Mouse (Mus musculus): ENCODE measurements around the gene Lrrc8b.

Lrrc8b gene

DNA sequence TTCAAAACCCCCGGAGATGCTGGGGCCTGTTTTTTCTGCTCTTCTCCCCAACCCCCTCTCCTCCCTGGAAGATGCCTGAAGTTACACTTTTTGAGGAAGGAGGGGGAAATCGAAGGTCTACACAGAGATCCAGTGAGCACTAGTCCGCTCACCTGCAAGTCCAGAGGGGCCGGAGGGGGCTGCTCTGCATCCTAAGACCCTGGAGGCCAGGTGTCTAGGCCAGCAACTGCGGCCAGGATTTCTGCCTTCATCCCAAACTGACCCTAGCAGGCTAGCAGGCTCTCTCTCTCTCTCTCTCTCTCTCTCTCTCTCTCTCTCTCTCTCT, 104.4 kb downstream of the Lrrc8b start:
- DNase-seq = no peak

DNA sequence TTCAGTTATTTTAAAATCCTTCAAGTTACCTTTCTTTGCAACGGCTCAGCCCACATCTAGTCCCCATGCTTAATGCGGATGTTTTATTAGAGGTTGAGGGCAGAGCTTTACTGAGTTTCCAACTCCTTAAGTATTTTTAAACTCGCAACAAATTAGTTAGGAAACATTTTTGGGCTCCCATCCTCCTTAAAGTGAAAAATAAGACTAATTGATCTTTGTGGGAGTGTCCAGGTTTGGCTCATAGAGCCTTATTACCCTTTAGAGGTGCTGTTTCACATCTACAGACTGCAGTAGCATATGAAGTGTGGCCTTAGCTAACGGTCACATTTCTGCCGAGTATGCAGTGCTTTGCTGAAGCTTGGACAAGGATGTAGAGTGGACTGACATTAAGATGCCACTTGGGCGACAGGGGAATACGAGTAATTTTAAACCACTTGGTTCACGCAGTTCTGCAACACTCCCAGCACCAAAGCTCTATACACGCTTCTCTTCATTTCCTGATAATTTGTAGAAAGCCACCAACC, 104.9 kb downstream of the Lrrc8b start:
- no peak for DNase-seq

DNA sequence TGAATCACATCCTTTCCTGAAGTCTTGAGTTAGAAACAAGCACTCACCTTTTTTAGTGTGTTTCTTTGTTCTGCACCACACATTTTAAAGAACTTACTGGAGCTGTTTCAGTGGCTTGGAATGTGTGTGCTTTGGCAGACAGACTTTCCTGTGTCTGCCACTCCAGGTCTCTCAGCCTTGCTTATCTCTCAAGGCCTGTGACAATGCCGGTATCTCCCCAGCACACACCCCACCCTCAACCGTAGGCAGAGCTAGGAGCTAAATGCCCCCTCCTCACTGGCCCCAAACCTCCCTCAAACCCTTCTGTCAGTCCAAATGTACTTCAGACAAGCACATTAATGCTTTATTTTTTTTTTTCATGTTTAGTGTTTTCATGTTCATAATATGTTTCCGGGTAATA, 107.9 kb downstream of the Lrrc8b start:
- peak; percentile 14 for DNase-seq

DNA sequence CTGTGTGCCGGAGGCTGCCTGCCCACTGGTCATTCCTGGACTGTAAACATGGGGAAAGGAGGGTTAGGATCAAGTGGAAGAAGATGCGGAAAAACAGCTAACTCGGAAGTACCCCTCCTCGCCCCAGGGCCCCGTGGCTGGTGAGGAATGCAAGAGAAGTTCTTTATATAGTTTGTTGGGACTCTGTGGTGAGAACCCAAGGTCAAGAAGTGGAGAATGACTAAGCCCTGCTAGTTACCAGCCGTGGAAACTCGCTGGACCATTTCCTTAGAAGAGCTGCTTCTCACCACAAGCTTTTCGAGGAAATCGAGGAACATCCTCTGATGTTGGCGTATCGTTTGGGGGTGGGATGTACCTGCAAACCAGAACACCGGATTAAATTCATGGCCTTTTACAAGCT, 109.4 kb downstream of the Lrrc8b start:
- DNase-seq = no peak

DNA sequence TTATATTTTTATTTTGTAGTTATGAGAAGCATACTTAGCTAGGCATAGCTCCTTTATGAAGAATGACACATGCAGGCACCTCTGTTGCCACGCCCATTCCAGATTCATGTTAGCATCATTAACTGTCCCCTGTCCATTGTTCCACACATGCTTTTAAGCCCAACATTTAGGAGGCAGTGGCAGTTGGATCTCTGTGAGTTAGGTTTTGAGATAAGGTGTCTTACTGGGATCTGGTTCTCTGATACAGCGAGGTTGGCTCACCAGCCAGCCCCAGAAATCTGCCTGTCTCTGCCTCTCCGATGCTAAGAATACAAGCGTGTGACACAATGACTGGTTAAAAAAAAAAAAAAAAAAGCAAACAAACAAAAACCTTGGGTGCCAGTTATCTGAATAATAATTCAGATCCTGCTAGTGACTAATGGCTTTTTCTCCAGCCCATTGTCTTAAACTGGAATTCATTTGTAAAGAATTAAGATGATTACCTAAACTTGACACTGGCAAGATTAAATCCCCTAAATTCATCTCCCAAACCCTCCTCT, 110.6 kb downstream of the Lrrc8b start:
- no peak for DNase-seq

DNA sequence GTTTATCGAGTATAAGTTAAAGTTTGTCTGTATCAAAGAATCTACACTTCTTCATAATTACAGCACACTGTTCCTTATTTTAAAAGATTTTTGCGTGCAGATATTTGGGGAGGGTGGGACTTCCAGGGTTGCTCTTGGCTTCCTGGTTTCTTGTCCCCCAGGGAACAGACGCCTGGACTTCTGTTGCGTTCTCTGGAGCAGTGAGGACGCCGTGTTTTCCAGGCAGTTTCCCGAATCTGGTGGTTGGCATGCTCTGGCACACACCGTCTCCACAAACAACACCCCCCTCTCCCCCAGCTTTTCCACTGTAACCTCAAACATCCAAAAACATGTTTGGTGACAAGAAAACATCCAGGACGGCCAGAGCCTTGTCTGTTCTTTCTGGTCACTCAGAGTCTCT, 111.2 kb downstream of the Lrrc8b start:
- DNase-seq = no peak

DNA sequence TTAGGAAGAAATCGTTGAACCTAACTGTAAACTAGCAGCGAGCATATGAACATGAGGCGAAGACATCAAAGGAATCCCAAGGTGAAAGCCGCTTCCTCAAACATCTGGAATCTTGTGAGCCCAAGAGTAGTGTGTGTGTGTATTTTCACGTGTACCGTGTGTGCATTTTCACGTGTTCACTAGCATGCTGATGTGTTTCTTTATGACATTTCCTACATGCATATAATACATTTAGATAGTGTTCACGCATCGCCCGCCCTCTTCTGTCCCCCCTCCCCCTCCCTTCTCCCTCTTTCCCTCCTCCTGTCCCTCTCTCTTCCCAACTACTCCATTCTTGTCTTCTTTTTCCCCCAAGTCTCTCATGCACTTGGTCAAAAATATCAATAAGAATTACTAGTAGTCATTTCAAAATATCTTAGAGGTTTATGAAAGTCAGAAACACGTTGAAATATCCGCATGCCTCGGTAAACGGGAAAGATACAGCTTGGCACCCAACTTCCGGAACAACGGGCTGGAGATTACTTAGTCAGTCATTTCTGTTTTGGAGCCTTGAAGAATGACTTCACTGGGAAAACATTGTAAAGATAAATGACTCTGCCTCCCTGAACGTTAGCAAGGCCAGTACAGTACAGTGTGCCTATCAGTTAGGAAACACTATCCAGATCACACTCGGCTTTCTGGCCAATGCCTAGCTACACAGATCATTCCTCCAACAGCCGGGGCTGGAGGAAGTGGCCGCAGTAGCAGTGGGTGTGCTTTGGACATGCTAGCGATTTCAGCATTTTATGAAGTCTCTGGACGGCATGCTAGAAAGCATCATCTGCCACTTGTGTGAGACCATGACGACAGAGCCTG, 112.1 kb downstream of the Lrrc8b start:
- peak; percentile 48 for DNase-seq

DNA sequence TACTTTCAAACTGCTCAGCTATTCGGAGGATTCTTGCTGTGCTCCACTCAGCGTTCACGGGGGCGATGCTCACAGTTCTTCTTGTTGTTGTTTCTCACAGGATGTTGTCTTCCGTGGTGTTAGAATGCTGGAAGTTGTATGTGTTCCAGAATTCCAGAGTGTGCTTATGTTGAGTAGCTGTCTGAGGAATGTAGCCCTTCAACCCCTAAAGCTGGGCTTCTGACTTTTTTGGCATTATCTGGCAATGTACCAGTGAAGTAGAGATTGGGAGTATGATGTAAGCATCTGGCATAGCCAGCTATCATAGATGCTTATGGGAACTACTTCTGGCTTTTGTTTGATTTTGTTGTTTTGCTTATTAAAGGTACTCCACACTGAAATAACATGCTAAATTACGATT, 115.0 kb downstream of the Lrrc8b start:
- peak; percentile 42 for DNase-seq

DNA sequence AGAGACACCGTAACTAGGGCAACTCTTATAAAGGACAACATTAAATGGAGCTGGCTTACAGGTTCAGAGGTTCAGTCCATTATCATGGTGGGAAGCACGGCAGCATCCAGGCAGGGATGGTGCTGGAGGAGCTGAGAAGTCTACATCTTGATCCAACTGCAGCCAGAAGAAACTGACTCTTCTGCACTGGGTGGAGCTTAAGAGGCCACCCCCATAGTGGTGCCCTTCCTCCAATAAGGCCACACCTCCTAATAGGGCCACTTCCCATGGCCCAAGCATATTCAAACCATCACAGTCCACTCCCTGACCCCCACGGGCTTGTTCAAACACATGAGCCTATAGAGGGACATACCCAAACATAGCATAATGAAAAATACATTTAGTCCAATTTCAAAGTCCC, 119.6 kb downstream of the Lrrc8b start:
- DNase-seq = no peak

DNA sequence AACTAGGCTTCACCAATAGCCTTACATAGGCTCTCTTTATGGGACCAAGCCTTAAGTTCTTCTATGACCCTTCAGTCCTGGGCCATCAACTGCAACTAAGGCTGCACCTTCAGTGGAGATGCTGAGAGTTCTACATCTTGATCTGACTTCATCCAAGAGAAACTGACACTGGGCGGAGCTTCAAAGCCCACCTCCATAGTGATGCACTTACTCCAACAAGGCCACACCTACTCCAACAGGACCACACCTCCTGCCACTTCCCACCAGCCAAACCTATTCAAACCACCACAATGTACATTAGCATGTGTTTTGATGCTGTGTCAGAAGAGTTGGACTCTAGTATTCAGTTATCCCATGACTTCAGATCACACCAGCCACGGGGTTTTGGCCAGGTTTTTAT, 120.6 kb downstream of the Lrrc8b start:
- DNase-seq = no peak

DNA sequence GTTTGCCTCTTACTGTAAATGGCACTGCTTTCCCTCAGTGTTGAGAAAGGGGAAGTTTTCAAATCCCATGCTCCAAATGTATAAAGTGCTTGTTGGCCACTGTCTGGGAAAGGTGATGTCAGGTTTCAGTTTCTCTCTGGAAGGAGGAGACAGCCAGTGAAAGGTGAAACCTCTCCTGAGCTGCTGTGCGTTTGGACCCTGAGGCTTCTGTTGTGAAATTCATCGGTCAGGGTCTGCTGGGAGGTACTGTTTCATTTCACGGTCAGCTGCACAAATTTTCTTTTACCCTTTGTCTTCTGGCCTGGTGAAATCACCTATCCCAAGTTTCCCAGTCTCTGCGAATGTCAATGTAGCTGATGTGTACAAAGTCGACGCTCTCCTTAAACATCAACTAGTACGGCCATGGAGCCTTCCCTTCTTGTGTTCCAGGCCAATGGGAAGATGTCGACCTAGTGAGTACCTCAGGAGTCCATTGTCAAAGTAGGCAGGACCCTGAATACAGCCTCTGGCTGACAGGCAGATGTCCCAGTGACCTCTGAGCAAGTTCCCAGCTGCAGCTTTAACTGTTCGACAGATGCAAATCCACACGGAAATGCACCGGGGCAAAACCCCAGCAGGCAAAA, 121.6 kb downstream of the Lrrc8b start:
- DNase-seq = no peak
